22 mouse cellular contexts compared by ENCODE assay signal in the genomic region with DNA sequence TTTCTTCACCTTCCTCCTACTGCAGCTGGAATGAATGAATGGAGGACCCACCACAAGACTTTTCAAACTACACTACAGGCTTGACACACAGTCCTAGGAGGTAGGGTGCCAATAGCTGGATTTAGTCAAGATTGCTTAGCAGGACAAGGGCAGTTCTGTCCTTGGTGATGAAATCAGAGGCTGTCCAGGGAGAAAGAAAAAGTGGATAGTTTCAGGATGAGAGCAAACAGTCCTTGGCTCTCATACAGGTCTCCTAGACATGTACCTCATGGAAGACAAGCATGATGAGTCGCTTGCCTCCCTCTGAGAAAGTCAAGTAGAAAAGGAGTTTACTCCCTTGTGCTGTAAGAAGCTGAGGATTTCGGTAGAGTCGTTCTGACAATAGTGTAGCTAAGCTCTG.
"Had no signal": no experiment of that assay in that cellular context is flagged by ENCODE, and none has a peak within 500 bp of the region (broad histone marks: within the 10 kb centered on the region; RNA-seq: fewer than 3 reads in every experiment).

No protein-coding gene starts in this region.

- H3K4me3 ChIP-seq: liver, embryonic 15.5 days; lung, embryonic 15.5 days; megakaryocyte, embryonic 14.5 days; midbrain, embryonic 13.5 days; midbrain, embryonic 15.5 days; myocyte; neural tube, embryonic 13.5 days; neural tube, embryonic 15.5 days had no signal

- ATAC-seq: liver, postnatal 0 days; lung, postnatal 0 days; midbrain, embryonic 13.5 days; midbrain, embryonic 15.5 days had no signal

- H3K27me3 ChIP-seq: liver, embryonic 15.5 days; lung, embryonic 15.5 days; midbrain, embryonic 13.5 days; midbrain, embryonic 15.5 days; neural tube, embryonic 13.5 days; neural tube, embryonic 15.5 days had no signal

- DNase-seq: liver, postnatal 0 days; lung, adult 2 months; lung, postnatal 14 days; retina, postnatal 1 day; right cerebral cortex, adult 18-20 months; right cerebral cortex, postnatal 25 days; right cerebral cortex, postnatal 4 days; spleen, adult 18-20 months; thymus, adult 18-20 months; thymus, postnatal 14 days; thymus, postnatal 36 days had no signal

- H3K9me3 ChIP-seq: liver, embryonic 15.5 days; lung, embryonic 15.5 days; midbrain, embryonic 13.5 days; midbrain, embryonic 15.5 days; neural tube, embryonic 13.5 days; neural tube, embryonic 15.5 days had no signal

- H3K36me3 ChIP-seq: liver, embryonic 15.5 days; lung, embryonic 15.5 days; midbrain, embryonic 13.5 days; midbrain, embryonic 15.5 days; neural tube, embryonic 13.5 days; neural tube, embryonic 15.5 days had no signal

- H3K27ac ChIP-seq: liver, embryonic 15.5 days; lung, embryonic 15.5 days; macrophage; midbrain, embryonic 13.5 days; midbrain, embryonic 15.5 days; neural tube, embryonic 13.5 days; neural tube, embryonic 15.5 days had no signal

- H3K9ac ChIP-seq: liver, embryonic 15.5 days; liver, postnatal 0 days; lung, embryonic 15.5 days; midbrain, embryonic 13.5 days; midbrain, embryonic 15.5 days; neural tube, embryonic 13.5 days; neural tube, embryonic 15.5 days had no signal

- H3K4me1 ChIP-seq: liver, embryonic 15.5 days; lung, embryonic 15.5 days; midbrain, embryonic 13.5 days; midbrain, embryonic 15.5 days; neural tube, embryonic 13.5 days; neural tube, embryonic 15.5 days had no signal

- H3K4me2 ChIP-seq: liver, embryonic 15.5 days; lung, embryonic 15.5 days; midbrain, embryonic 11.5 days; midbrain, embryonic 13.5 days; midbrain, embryonic 15.5 days; neural tube, embryonic 13.5 days; neural tube, embryonic 15.5 days had no signal
